Mouse (Mus musculus): ENCODE data around the gene Fbxo31. TPM values are rescaled to one million over a fixed set of nuclear protein-coding genes. Genes with fewer than 3 reads are reported as not detected.

Gene Fbxo31
- total and polyA plus RNA-seq, 3 experiments: 74.4 to 124 (median 96.7) TPM

DNA sequence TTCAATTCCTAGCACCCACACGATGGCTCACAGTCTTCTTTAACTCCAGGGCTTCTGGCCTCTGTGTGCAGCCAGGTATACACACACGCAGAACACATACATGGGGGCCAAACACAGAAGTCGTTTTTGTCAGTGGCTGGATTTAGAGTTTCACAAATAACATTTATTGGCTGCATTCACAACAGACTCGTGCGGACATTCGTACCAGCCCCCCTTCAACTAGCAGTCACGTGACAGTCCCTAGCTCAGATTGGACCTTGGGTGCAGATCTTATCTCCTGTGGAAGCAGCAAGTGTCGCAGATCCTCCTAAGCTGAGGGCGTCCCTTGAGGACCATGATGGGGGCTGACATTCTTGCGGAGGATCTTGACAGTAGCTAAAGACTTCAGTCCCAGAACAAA lies 48.0 kb downstream of the Fbxo31 start:
- H3K27me3 ChIP-seq (ENCODE audit: control insufficient read depth, insufficient read depth, low read length): no peaks in the 10 kb centered on the region; the same call in 1 of the 2 replicates
- intact Hi-C loops (cut with DNase I): no loop called here
- no peaks in the 10 kb centered on the region for H3K79me2 ChIP-seq (replicated peaks; ENCODE audit: control insufficient read depth, insufficient read depth, low read length)
- H3K4me3 ChIP-seq: no peak overlapping the region
- no peak overlapping the region for H3K9ac ChIP-seq (ENCODE audit: low read depth, low read length)
- H3K36me3 ChIP-seq (ENCODE audit: control insufficient read depth, insufficient read depth, low read length): no peaks in the 10 kb centered on the region
- no peak overlapping the region for H3K27ac ChIP-seq
- WGBS: 69% methylated on average over 10 of the region's 10 CpGs
- no peaks in the 10 kb centered on the region for H3K4me1 ChIP-seq (ENCODE audit: control insufficient read depth, insufficient read depth, low read length)
- TF ChIP-seq EP300 (IDR thresholded peaks at IDR 0.05; ENCODE audit: insufficient read depth, low read depth, low read length) (no peak), POLR2A (IDR thresholded peaks at IDR 0.05; ENCODE audit: insufficient read depth, low read depth, low read length) (no peak), CTCF (IDR thresholded peaks at IDR 0.05) (no peak)
- DNase-seq: no peak

DNA sequence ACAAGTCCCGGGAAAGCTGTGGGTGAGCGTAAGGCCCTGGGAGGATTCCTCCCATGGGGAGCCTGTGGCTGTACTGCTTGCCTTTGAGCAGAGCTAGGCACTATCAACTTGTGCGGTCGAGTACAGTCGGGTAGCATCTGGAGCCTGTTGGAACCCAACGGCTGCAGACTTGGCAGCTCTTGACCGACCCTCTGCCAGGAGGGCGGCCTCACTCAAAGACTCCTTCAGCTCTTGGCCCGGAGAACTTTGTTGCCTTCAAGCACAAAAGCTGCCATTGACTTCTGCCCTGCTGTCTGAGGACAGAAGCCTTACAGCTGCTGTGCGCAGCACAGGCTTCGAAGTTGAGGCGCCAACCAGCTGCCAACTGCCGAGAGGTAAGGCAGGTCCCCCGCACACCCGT lies 49.8 kb downstream of the Fbxo31 start:
- DNase-seq: peak; percentile 61 to 66
- Histone ChIP-seq H3K4me3 (no peak overlapping the region), H3K27me3 (ENCODE audit: control insufficient read depth, insufficient read depth, low read length) (no peaks in the 10 kb centered on the region; the same call in 1 of the 2 replicates), H3K79me2 (replicated peaks; ENCODE audit: control insufficient read depth, insufficient read depth, low read length) (no peaks in the 10 kb centered on the region), H3K27ac (no peak overlapping the region), H3K9ac (ENCODE audit: low read depth, low read length) (no peak overlapping the region), H3K4me1 (ENCODE audit: control insufficient read depth, insufficient read depth, low read length) (no peaks in the 10 kb centered on the region), H3K36me3 (ENCODE audit: control insufficient read depth, insufficient read depth, low read length) (no peaks in the 10 kb centered on the region)
- intact Hi-C loops (cut with DNase I): no loop called here
- 66% methylated on average over 15 of the region's 15 CpGs for WGBS
- TF ChIP-seq CTCF (IDR thresholded peaks at IDR 0.05): no peak

DNA sequence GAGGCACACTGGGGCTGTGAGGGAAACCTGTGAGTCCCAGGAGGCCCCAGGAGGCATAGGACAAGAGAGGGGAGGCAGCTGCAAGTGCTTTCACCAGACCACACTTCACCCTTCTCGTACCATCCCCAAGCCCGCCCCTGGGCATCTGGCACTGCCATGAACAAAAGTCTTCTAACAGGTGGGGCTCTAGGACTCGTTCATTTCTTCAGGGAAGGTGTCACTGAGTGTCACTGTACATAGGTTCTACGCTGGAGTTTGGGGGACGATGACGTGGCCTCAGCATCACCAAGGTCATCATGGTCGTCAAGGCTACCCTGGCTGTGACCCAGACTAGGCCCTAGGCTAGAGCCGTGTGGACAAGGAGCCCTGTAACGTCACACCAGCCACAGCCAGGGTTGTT lies 50.9 kb downstream of the Fbxo31 start:
- Histone ChIP-seq H3K27ac (no peak overlapping the region), H3K36me3 (ENCODE audit: control insufficient read depth, insufficient read depth, low read length) (no peaks in the 10 kb centered on the region), H3K4me1 (ENCODE audit: control insufficient read depth, insufficient read depth, low read length) (no peaks in the 10 kb centered on the region), H3K4me3 (no peak overlapping the region), H3K79me2 (replicated peaks; ENCODE audit: control insufficient read depth, insufficient read depth, low read length) (no peaks in the 10 kb centered on the region), H3K9ac (ENCODE audit: low read depth, low read length) (no peak overlapping the region), H3K27me3 (ENCODE audit: control insufficient read depth, insufficient read depth, low read length) (no peaks in the 10 kb centered on the region; the same call in 1 of the 2 replicates)
- no peak for TF ChIP-seq POLR2A (IDR thresholded peaks at IDR 0.05; ENCODE audit: insufficient read depth, low read depth, low read length)
- no peak for TF ChIP-seq EP300 (IDR thresholded peaks at IDR 0.05; ENCODE audit: insufficient read depth, low read depth, low read length)
- no peak for TF ChIP-seq CTCF (IDR thresholded peaks at IDR 0.05)
- 87% methylated on average over 9 of the region's 9 CpGs for WGBS
- intact Hi-C loops (cut with DNase I): no loop called here
- DNase-seq: no peak

DNA sequence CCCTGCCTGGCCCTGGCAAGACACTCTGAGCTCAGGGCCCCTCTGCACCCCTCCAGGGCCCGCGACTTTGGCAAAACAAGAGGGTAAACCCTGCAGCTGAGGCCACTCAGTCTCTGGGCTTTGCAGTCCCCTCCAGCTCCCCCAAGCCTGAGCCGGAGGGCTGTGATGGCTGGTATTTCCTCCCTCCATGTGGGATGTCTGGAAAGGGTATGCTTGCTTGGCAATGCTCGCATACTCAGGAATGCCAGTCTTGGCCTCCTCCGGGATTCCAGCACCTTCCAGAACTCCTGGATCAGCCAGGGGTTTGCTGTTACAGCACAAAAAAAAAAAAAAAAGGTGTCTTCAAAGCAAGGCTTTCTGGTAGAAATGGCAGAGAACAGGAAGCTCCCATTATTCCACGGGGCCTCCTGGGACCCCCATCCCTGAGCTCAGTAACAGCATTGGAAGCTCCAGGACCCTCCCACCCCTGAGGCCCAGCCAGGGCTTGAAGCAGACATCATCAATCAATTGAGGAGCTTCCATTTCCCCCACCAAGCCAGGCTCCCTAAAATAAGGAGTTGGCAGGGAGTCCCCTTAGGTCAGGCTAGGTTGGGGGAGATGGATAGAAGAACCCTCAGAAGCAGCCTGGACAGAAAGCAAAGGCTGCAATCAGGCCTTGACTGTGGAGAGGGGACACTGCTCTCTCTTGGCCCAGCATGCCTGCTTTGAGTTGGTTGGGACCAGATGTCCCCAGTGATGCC lies 51.6 kb downstream of the Fbxo31 start:
- Histone ChIP-seq H3K27ac (no peak overlapping the region), H3K9ac (ENCODE audit: low read depth, low read length) (no peak overlapping the region), H3K4me1 (ENCODE audit: control insufficient read depth, insufficient read depth, low read length) (no peaks in the 10 kb centered on the region), H3K79me2 (replicated peaks; ENCODE audit: control insufficient read depth, insufficient read depth, low read length) (no peaks in the 10 kb centered on the region), H3K36me3 (ENCODE audit: control insufficient read depth, insufficient read depth, low read length) (no peaks in the 10 kb centered on the region), H3K27me3 (ENCODE audit: control insufficient read depth, insufficient read depth, low read length) (no peaks in the 10 kb centered on the region; the same call in 1 of the 2 replicates), H3K4me3 (no peak overlapping the region)
- TF ChIP-seq EP300 (IDR thresholded peaks at IDR 0.05; ENCODE audit: insufficient read depth, low read depth, low read length) (no peak), POLR2A (IDR thresholded peaks at IDR 0.05; ENCODE audit: insufficient read depth, low read depth, low read length) (no peak), CTCF (IDR thresholded peaks at IDR 0.05) (no peak)
- DNase-seq: no peak
- intact Hi-C loops (cut with DNase I): no loop called here
- WGBS: 52% methylated on average over 6 of the region's 6 CpGs

DNA sequence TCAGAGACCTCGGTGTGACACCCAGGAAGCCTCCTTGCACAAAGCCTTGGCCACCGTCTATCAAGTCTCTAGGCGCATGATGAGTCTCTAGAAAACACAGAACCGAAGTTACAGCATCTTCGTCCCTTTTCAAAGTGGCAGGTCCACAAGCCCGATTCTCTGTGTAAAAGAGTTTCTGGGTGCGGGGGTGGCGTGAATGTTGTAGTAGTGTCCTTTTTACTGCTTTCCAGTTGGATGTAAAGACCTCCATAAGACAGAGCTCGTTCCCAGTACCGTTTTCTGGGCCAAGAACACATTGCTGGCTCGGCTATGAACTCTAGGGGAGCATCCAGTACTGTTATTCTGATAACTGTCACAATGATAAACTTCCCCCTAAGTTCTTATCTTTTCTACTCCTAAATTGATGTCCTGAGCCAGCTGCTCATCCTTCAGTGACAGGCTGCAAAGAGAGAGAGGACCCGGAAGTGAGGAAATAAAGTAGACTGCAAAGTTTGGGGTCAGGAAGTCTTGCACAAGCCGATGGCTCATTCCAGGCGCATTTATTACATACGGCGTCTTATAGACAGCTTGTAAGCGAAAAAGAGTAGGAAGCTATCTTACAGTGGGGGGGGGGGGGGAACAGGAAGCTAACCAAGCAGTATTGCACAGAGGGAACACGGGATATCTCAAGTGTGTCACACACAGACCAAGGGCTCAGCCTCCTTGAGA lies 53.3 kb downstream of the Fbxo31 start:
- 62% methylated on average over 18 of the region's 18 CpGs for WGBS
- intact Hi-C loops (cut with DNase I): no loop called here

DNA sequence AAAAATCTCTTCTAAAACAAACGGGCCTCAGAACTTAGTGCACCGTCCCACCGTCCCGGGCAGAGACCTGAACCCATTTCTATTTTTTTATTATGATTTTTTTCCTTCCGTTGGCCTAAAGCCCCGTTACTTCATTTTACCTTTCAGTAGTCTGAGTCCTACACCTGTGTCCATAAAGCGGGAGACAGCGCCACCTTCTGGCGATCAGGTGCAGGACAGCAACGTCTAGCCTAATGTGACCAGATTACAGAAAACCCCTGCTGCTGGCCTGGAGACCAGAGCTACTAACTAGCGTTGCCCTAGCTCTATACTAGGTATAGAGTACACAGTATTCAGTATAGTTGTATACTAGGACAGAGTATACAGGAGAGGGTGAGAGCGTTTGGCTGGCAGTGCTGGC lies 65.2 kb downstream of the Fbxo31 start:
- Histone ChIP-seq H3K4me1 (ENCODE audit: control insufficient read depth, insufficient read depth, low read length) (no peaks in the 10 kb centered on the region), H3K4me3 (no peak overlapping the region), H3K27ac (no peak overlapping the region), H3K79me2 (replicated peaks; ENCODE audit: control insufficient read depth, insufficient read depth, low read length) (no peaks in the 10 kb centered on the region), H3K9ac (ENCODE audit: low read depth, low read length) (no peak overlapping the region), H3K36me3 (ENCODE audit: control insufficient read depth, insufficient read depth, low read length) (no peaks in the 10 kb centered on the region), H3K27me3 (ENCODE audit: control insufficient read depth, insufficient read depth, low read length) (no peaks in the 10 kb centered on the region)
- peak; percentile 70 to 86 for DNase-seq
- peak; percentile 100; the same call in 1 of the 2 replicates for TF ChIP-seq CTCF (IDR thresholded peaks at IDR 0.05)
- TF ChIP-seq EP300 (IDR thresholded peaks at IDR 0.05; ENCODE audit: insufficient read depth, low read depth, low read length): peak; percentile 95
- TF ChIP-seq POLR2A (IDR thresholded peaks at IDR 0.05; ENCODE audit: insufficient read depth, low read depth, low read length): no peak
- whole genome bisulfite sequencing: 3% methylated on average over 12 of the region's 12 CpGs
- intact Hi-C loops (cut with DNase I): loop anchor here (1.0 to 5.0 kb wide), 5 partner anchors 76 to 400 kb away; no protein-coding TSS in a partner anchor

More for the DNA sequence above, 53.3 kb downstream of the Fbxo31 start:
- Histone ChIP-seq H3K27ac (no peak overlapping the region), H3K9ac (ENCODE audit: low read depth, low read length) (no peak overlapping the region), H3K79me2 (replicated peaks; ENCODE audit: control insufficient read depth, insufficient read depth, low read length) (no peaks in the 10 kb centered on the region), H3K36me3 (ENCODE audit: control insufficient read depth, insufficient read depth, low read length) (no peaks in the 10 kb centered on the region), H3K4me1 (ENCODE audit: control insufficient read depth, insufficient read depth, low read length) (no peaks in the 10 kb centered on the region), H3K4me3 (no peak overlapping the region), H3K27me3 (ENCODE audit: control insufficient read depth, insufficient read depth, low read length) (no peaks in the 10 kb centered on the region; the same call in 1 of the 2 replicates)
- no peak for DNase-seq
- TF ChIP-seq EP300 (IDR thresholded peaks at IDR 0.05; ENCODE audit: insufficient read depth, low read depth, low read length) (no peak), CTCF (IDR thresholded peaks at IDR 0.05) (no peak), POLR2A (IDR thresholded peaks at IDR 0.05; ENCODE audit: insufficient read depth, low read depth, low read length) (no peak)

Data from heart, adult 2 months (tissue).